ENCODE assay signal across 23 mouse cellular contexts in the genomic region with DNA sequence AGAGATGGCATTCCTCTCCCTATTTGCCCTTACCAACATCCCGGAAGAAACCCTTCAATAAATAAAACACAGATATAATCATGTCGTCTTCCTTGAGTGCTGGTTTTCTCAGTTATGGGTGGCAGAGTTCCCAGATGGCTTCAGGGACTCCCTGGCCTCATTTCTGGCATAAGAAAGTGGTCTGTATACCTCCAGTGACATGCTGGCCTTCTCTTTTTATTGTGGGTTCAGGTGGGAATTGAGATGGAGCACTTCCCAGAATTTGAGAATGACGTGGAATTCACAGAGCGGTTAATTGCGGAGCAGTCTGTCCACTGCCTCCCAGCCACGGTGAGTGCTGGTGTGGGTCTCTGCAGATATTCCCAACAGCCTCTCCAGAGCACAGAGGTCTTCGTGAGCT. TPM values are rescaled to one million over a fixed set of nuclear protein-coding genes. Genes with fewer than 3 reads are reported as not detected.
DNase-seq lines count a peak whose midpoint lies in the region; ATAC-seq and TF ChIP-seq lines count a peak whose summit lies in the region.
"Had no signal": no experiment of that assay in that cellular context is flagged by ENCODE, and none has a peak within 500 bp of the region (broad histone marks: within the 10 kb centered on the region; RNA-seq: fewer than 3 reads in every experiment).

No protein-coding gene starts in this region.

- no peaks in the 10 kb centered on the region for H3K27me3 ChIP-seq in liver, adult 2 months (ENCODE audit: control insufficient read depth, insufficient read depth, low read length)
- no peaks in the 10 kb centered on the region for H3K27me3 ChIP-seq in liver, embryonic 12.5 days (replicated peaks)
- H3K27me3 ChIP-seq: Patski had no signal

- no peaks in the 10 kb centered on the region for H3K4me1 ChIP-seq in liver, adult 2 months (ENCODE audit: control insufficient read depth, insufficient read depth, low read length)
- H3K4me1 ChIP-seq in liver, embryonic 12.5 days: no peaks in the 10 kb centered on the region

- H3K9me3 ChIP-seq in liver, embryonic 12.5 days (replicated peaks): no peaks in the 10 kb centered on the region
- H3K9me3 ChIP-seq: G1E had no signal

- no peak overlapping the region for H3K9ac ChIP-seq in liver, adult 2 months (ENCODE audit: low read depth, low read length)
- no peak overlapping the region for H3K9ac ChIP-seq in liver, embryonic 12.5 days

- peak; percentile 38 to 53 for DNase-seq in cerebellum, postnatal 10 days
- DNase-seq in cerebellum, adult 9-11 months: no peak
- DNase-seq in liver, adult 2 months (ENCODE audit: extremely low read depth, low read depth, low spot score): peak; percentile 75
- DNase-seq: adrenal gland, adult 2 months; adrenal gland, adult 8-10 months; adrenal gland, postnatal 10 days; adrenal gland, postnatal 14 days; adrenal gland, postnatal 25 days; adrenal gland, postnatal 36 days; B cell, adult 2 months; cerebellum, adult 11 months; cerebellum, adult 11-12 months; cerebellum, adult 18-20 months had no signal

- 31% methylated on average over 7 of the region's 7 CpGs for WGBS in liver, adult 2 months
- 61% methylated on average over 7 of the region's 7 CpGs for WGBS in liver, embryonic 12.5 days (ENCODE audit: insufficient replicate concordance)

- H3K4me3 ChIP-seq in liver, adult 2 months (ENCODE audit: insufficient read depth, low read depth, low read length): no peak overlapping the region
- no peak overlapping the region for H3K4me3 ChIP-seq in liver, embryonic 12.5 days

- H3K79me2 ChIP-seq in liver, adult 2 months (ENCODE audit: control insufficient read depth, insufficient read depth, low read length): no peaks in the 10 kb centered on the region

- no peak for ATAC-seq in liver, embryonic 12.5 days
- ATAC-seq: activated CD4-positive, CD25-positive, alpha-beta regulatory T cell, adult 4 months; CD4-positive, CD25-positive, alpha-beta regulatory T cell, adult 4 months; Patski had no signal

- TF ChIP-seq POLR2A in liver, adult 2 months (IDR thresholded peaks at IDR 0.05; ENCODE audit: extremely low read depth, insufficient read depth, low read length): no peak

- H3K36me3 ChIP-seq in liver, adult 2 months (ENCODE audit: control insufficient read depth, insufficient read depth, low read length): peaks cover 47% of the 10 kb centered on the region
- H3K36me3 ChIP-seq in liver, embryonic 12.5 days: no peaks in the 10 kb centered on the region
- H3K36me3 ChIP-seq: G1E had no signal

- H3K4me2 ChIP-seq in liver, embryonic 12.5 days: no peak overlapping the region

- no peak for TF ChIP-seq CTCF in liver, adult 2 months (IDR thresholded peaks at IDR 0.05; ENCODE audit: low read depth, low read length)

- no peak overlapping the region for H3K27ac ChIP-seq in liver, adult 2 months (replicated peaks; ENCODE audit: insufficient read depth, low read depth, low read length)
- H3K27ac ChIP-seq in liver, embryonic 12.5 days: no peak overlapping the region

RNA-seq across cellular contexts. Expression of gene Tat, which starts 7.8 kb away (rescaled TPM):
- 815 and 1,088 TPM in 2 replicates for total RNA-seq in liver, adult 2 months (2014; rRNA removed)
- polyA plus RNA-seq in liver, adult 2 months (2012; rRNA removed): 868 and 1,411 TPM in 2 replicates
- polyA plus RNA-seq in liver, embryonic 12.5 days (2016; fragmentation: Nextera tagmentation; extraction: Ambion mirVana): 0.10 and 0.13 TPM in 2 replicates
- total RNA-seq: adrenal gland, postnatal 25 days; CH12.LX; ES-E14; MEL had no signal
- polyA plus RNA-seq: activated CD4-positive, CD25-positive, alpha-beta regulatory T cell, adult 4 months; C2C12; CD4-positive, CD25-positive, alpha-beta regulatory T cell, adult 4 months; G1E had no signal

RNA-seq across cellular contexts. Expression of gene Marveld3, which starts 36.1 kb away (rescaled TPM):
- total RNA-seq in liver, adult 2 months (2014; rRNA removed): 0.37 and 0.81 TPM in 2 replicates
- polyA plus RNA-seq in liver, adult 2 months (2012; rRNA removed): 0.23 and 0.70 TPM in 2 replicates
- polyA plus RNA-seq in liver, embryonic 12.5 days (2016; fragmentation: Nextera tagmentation; extraction: Ambion mirVana): 0.07 and 0.15 TPM in 2 replicates
- total RNA-seq: adrenal gland, postnatal 25 days; CH12.LX; MEL had no signal
- polyA plus RNA-seq: activated CD4-positive, CD25-positive, alpha-beta regulatory T cell, adult 4 months; adrenal gland, adult 2 months; C2C12; CD4-positive, CD25-positive, alpha-beta regulatory T cell, adult 4 months; G1E had no signal

RNA-seq across cellular contexts. Expression of gene Chst4, which starts 41.5 kb away (rescaled TPM):
- 0.18 and 0.20 TPM in 2 replicates for total RNA-seq in liver, adult 2 months (2014; rRNA removed)
- 0.22 and 0.39 TPM in 2 replicates for polyA plus RNA-seq in liver, adult 2 months (2012; rRNA removed)
- not detected in 2 replicates for polyA plus RNA-seq in liver, embryonic 12.5 days (2016; fragmentation: Nextera tagmentation; extraction: Ambion mirVana)
- total RNA-seq: CH12.LX, G1E, MEL had no signal
- polyA plus RNA-seq: activated CD4-positive, CD25-positive, alpha-beta regulatory T cell, adult 4 months; brain, embryonic 14.5 days; C2C12; CD4-positive, CD25-positive, alpha-beta regulatory T cell, adult 4 months; G1E; Patski had no signal

Comparison
In these comparisons a context has a peak if more than half of its experiments do, and no peak if none do; other contexts are left out.
1. RNA of gene Tat, which starts 7.8 kb away (polyA plus RNA-seq): 868 to 1,411 TPM in liver, adult 2 months; 0.10 to 0.13 TPM in liver, embryonic 12.5 days; every median in the first group is over 100 times any median in the second.